Mouse (Mus musculus): Measurements from ENCODE around the gene Myom1.

DNA sequence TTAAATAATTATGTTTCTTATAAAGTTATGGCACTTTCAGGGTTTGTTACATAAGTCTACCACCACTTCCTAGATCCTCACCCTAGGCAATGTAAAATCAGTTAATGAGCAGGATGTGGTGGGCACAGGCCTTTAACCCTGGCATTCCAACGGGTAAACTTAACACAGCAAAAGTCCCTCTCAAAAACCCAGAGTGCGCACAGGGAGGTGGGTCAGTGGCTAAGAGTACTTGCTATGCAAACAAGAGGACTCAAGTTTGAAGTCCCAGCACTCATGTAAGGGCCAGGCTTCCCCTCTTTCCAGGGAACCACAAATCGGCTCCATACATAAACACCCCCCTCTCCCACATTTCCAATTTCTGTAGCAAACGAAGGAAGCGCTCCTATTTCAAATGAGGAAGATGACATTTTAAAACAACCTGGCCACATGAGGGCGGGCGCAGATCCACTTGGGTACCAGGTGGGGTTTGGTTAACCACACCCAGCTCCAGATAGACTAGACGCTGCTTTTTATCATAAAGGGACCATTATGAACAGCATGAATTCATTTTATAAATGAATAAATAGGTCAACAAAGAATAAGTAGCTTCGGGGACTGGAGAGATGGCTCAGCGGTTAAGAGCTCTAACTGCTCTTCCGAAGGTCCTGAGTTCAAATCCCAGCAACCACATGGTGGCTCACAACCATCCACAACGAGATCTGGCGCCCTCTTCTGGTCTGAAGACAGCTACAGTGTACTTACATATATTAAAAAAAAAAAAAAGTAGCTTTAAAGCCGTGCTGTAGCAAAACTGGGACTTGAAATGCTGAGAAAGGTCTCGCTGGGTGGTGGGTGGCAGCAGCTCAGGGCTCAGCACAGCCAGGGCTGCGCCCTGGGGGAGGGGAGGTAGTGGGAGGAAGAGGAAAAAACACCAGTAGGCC lies 10.5 kb upstream of the Myom1 start:
- TF ChIP-seq CTCF (conservative IDR thresholded peaks at IDR 0.05; ENCODE audit: low read length) = peak; percentile 40
- TF ChIP-seq NANOG (IDR thresholded peaks at IDR 0.05; ENCODE audit: borderline replicate concordance, low read length) = no peak
